Mouse (Mus musculus) ovary, adult 18-20 months (tissue): Measurements from ENCODE around the gene Cdc42ep2.

Experiments
- DNase-seq: peaks from one replicate; pipeline ENCODE4 v3.0.0; 2022; ENCODE audit warnings: low spot score, mixed read lengths

Gene Cdc42ep2

DNA sequence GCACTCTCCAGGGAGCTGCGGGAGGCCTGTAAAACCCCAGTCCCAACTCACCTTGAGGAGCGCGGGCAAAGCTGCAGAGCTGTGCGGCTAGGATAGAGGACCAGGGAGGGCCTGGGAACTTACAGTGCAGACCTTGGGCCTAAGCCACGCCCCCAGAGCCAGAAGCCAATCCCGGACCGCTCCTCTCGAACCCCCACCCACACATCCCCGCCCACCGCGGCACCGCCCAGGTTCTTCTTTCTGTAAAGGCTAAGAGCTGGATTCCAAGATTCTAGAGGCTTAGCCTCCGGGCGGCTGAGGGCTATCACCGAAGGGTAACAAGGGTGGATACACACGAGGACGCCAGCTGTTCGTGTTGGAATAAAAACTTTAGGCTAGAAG lies at the start of gene Cdc42ep2:
Gene Cdc42ep2 (minus strand): TSS at position 104 of the 381 bp plus-strand sequence.
- DNase-seq, result peak; percentile 93

DNA sequence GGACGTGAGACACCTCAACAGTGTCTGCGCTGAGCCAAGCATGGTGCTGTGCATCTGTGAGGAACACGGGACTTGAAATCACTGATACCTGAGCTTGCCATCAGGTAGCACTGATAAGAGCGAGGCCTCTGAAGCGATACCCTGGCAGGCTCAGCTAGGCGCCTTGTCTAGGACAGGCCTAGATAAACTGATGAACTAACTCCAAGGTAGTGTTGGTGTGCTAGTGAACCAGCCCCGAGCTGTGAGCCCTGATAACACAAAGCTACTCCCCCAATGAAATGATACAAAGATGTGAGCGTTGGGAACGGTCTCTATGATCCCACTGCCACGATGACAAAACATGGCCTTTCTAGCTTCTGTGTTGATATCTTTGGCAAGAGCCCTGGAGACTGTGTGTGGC lies 43.0 kb upstream of the Cdc42ep2 start:
- no peak for DNase-seq

DNA sequence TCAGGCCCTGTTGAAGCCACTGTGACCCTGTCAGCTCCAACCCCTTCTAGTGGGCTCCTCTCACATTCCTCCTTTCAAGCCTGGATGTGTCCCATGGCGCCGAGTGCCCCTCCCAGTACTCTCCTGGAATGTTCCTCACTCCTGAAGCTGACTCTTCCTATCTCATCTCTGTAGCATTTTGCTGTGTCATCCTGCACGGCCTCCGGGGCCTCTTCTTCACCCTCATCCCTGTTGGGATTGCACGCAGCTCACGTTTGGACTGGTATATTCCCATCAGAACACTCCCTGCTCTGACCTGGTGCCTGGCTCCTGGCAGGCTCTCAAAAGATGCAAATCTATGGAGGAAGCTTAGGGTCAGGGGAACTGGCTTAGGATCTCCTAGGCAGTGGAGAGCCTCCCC lies 42.2 kb upstream of the Cdc42ep2 start:
- DNase-seq, result no peak

DNA sequence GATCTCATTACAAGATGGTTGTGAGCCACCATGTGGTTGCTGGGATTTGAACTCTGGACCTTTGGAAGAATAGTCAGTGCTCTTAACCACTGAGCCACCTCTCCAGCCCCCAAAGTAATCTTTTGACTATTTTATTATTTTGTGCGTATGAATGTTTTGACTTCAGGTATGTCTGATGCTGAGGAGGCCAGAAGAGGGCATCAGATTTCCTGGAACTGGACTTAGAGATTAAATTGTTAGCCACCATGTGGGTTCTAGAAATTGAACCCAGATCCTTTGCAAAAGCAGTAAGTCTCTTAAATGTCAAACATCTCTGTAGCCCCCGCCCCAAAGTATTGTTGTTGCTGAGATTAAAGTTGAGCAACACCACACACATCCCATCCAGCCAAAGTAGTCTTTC lies 41.3 kb upstream of the Cdc42ep2 start:
- no peak for DNase-seq

DNA sequence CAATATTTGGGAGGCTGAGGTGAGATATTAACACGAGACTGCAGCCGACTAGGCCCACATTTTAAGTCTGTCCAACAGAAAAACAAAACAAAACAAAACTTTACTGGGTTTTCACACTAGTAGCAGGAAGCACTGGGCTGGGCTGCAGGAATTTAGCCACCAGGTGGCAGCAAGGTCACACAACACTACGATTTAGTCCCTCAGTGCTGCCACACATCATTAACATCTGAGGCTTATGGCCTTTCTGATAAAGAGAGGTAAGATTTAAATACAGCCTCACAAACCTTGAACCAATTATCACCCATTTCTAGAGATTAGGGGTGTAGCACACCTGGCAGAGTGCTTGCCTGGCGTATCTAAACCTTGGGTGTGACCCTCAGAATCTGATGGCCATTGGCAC lies 40.7 kb upstream of the Cdc42ep2 start:
- peak; percentile 32 for DNase-seq

DNA sequence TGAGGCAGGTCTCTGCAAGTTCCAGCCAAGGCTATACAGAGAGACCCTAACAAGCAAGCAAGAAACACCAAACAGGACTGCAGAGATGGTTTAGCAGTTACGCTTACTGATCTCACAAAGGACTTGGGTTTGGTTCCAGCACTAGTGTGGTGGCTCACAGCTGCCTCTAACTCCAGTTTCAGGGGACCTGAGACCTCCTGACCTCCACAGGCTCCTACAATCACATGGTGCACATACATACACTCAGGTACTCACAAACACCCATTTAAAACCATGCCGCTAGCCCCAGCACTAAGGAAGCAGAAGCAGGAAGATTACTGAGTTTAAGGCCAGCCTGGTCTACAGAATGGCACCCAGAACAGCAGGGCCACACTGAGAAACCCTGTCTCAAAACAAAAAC lies 40.2 kb upstream of the Cdc42ep2 start:
- DNase-seq, result no peak

DNA sequence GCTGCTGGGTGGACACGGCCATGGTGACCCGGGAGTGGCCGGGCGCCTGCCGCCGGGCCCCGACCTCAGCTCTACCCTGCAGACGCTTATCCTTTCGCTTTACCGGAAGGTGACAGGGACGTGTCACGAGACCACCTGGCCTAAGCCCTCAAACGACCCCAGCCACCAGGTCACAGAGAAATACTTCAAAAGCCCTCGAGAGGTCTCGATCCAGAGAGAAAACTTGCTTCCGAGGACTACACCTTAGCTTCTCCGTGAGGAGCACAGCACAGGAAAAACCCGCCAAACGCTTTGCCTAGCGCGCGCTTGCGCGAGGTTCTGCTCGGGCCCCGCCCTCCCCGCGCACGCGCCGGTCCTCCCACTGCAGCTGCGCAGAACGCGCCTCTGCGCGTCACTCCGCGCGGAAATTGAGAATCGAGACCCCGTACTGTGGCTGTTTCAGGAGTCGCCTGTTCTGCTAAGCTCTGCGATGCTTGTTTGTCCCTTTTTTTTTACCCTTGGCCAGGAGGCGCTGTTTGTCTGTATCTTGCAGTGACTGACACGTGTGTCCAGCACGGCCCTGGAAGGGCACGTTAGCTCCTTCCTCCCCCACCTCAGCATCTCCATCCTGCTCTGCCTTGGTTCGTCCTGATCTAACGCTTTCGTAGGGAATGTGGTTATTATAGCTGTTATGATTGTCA lies 39.4 kb upstream of the Cdc42ep2 start, which contains the start of gene Pola2:
Gene Pola2 (minus strand): TSS at position 320 of the 680 bp plus-strand sequence.
- DNase-seq, result peak; percentile 78

DNA sequence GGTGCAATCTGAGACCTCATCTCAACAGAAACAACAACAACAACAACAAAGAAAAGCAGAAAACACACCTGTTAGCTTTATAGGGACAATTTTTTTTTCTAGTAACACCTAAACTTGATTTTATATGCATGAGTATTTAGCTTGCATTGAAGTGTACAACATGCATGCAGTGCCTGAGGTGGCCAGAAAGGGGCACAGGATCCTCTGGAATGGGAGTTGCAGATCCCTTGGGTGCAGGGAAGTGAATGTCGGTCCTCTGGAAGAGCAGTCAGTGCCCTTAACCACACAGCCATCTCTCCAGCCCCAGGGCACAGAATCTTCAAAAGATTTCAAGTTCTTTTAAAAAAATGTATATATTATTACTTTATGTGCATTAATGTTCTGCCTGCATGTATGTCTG lies 38.0 kb upstream of the Cdc42ep2 start:
- no peak for DNase-seq

DNA sequence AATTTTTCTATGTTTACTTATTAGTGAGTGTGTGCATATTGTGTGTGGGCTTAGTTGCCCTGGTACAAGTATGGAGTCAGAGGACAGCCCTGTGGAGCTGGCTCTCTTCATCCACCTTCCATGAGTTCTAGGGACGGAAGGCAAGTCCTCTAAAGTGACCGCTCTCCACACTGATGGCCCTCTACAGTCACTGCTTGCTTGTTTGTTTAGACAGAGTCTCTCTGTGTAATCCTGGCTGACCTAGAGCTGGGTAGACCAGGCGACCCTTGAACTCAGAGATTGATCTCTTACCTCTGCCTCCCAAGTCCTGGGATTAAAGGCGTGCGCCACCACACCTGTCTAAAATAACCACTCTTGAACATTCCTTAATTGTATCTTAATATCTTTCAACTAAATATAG lies 32.8 kb upstream of the Cdc42ep2 start:
- DNase-seq, result no peak

DNA sequence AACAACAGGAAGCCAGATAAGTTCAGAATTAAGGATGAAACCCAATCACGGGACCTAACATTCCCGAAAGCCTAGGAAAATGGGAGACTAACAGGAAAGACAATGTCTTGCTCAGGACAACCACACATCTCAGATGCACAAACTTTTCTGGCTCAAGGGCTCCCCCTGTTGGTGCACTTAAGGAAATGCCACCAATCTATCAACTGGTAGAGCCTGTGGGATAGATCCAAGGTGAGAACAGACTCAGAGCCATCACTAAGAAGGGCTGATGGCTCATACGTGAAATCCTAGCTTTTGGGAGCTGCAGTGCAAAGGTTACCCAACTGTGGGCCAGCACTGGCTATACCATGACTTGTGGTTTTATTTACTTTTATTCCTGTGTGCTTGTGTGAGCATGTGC lies 32.1 kb upstream of the Cdc42ep2 start:
- DNase-seq, result peak; percentile 50

DNA sequence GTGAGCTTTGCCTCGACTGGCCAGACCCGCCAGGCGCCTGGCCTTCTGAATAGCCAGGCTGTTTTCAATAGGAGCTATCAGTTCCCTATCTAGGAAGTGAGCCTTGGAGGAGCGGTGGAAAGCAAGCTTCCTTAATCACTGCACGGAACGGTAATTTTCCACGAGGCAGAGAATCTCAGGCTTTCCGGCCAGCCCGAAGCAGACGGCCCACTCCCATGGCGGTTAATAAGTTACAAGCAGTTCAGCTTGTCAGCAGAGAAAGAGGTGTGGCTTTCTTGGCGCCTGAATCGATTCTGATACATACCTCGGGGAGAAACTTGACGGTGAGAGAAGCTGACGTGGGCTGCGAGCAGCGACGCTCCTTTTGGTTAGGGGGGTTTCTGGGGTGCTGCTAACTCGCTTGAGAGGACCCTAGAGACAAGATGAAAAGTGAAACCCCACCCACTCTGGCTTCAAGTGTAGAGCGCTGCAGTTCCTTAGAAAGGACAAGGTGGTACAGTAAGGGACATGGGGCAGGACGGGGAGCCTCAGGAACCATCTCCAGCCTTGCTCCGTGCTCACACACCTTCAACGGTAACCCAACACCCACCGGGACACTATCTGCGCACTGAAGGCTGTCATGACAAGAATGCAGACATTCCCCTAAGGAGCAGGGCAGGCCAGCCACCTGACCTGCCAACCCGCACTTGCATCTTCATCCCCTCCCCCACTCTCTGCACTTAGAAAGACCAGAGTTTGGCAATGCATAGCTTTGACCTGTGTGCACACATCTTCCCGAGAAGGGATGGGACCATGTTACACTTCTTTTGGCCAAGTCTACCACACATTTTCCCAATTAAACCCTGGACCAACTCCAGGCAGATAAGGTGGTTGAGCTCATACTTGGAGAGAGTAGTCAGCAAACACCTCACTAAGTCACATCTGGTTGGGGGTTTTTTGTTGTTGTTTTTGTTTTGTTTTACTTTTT lies 31.4 kb upstream of the Cdc42ep2 start:
- DNase-seq, result no peak

DNA sequence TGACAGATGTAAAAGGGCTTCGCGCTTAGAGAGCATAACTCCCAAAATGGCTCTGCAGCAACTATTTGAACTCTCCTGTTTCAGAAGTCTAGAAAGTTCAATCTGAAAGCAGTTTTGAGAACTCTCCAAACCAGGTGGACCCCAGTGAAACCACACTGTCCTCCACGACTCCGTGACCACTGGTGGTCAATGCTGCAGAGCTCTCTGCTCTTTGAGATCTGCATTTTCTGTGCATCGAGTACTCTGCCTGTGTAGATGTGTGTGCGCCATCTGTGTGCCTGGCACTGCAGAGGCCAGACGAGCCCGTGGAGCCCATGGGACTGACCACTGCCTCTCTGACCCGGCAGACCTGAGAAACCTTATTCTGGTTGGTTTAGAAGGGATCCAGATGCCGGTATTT lies 30.3 kb upstream of the Cdc42ep2 start:
- DNase-seq, result no peak

DNA sequence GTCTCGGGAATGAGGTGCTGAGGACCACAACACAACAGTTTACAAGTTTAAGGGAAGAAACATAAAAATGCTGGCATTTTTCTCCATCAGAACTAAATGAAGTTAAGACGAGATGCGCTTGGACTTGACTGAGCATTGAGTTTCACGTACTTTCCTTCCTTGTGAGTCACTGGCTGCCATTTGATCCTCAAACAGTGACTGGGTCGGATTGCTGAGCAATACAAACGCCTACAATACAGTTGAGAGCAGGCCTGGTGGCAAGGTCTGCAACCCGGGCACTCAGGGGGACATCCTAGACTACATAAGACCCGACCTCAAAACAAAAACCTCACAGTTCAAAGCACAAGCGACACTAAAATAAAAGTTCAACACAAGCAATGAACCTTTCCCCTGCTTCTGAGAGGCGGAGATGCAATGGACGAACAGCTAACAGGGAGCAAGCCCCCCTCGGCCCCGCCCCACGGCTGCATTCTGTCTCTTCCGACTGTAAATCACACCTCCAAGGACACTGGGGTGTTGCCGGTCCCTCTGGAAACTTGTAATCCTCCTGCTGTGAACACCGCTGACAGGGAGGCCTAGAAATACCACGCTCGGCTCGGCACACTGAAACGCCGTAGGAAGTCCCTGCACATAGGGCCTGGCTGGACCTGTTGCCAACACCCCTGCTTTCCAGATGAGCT lies 29.6 kb upstream of the Cdc42ep2 start:
- DNase-seq, result no peak

DNA sequence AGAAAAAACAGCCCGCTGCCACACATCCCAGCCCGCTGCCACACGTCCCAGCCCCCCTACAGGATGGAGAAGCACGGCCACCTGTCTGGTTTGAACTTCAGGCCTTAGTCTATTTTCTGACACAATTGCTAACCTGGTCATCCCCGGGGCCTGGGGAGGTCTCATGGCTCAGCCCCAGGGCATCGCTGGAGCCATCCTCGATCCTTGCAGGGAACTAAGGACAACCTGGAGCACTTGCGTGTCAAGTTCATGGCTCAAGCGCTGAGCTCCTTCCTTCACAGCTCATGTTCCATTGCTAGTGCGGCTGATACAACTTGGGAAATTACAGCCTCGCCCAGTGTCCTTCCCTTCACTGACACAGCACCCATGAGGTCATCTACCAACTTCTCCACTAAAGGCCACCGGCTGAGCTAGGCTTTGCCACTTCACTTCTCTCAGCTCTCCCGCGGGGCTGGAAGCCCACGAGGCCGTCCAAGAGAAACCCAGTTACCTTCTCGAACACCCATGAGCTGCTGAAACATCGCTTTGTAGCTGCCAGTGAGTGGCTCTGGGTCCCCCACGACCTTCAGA lies 28.7 kb upstream of the Cdc42ep2 start:
- DNase-seq, result no peak

DNA sequence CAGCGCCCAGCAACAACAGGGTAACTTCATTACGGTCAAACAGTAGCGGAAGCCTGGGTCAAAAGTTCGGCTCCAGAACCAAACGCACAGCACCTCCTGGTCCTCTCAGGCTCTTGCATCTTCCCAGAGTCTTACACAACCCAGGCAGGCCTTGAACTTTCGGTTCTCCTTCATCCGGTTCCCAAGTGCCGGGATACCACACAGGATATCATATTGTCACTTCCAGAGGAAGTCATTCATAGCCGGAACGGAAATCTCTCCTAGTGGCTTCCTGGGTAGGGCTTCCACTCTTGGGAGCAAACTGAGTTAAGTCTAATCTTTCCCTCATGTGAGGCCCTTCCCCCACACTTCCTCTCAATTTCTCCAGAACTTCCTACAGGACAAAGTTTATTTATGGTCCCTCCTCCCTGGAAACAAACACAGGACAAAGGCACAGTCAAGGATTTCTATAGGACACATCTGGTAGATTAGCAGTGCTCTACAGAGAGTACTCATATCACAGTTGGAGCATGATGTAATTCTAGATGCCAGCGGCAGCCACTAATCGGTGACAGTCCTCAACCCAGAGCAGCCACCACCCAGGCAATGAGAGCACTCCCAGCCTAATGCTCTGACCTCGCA lies 27.6 kb upstream of the Cdc42ep2 start:
- DNase-seq, result no peak

DNA sequence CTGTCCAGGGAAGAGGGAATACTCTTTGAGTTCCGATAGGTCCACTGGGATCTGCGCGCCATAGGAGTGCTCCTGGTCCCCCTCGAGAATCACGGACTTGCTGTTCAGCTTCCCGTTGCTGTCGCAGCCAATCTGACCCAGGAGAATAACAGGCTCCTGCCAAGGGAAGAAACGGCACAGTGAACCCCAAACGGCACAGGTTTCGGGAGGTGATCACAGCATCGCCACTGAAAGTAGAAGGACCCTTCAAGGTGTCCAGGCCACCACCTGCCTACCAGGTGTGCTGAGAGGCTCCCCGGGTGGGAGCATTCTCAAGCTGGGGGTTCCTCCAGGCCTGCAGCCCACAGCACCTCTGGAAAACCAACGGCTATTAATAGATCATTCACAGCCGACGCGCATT lies 27.0 kb upstream of the Cdc42ep2 start:
- DNase-seq, result no peak

DNA sequence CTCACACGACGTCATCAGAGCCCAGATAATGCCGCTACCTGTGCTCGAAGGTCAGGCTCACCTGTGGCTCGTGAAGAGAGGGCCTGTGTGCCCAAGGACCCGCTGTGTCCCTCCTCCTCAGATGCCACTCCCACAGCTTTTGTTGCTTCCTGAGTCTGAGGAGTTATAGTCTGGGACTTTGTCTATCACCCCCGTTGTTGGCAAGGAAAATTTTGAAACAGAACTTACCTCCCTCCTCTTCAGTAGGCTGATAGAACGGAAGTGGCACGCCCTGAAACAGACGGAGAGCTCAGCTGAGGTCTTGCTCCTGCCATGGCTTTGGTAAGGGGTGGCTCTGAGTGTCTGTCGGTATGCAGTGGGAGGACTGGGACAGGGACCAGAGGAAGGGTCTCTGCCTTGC lies 25.6 kb upstream of the Cdc42ep2 start:
- no peak for DNase-seq

DNA sequence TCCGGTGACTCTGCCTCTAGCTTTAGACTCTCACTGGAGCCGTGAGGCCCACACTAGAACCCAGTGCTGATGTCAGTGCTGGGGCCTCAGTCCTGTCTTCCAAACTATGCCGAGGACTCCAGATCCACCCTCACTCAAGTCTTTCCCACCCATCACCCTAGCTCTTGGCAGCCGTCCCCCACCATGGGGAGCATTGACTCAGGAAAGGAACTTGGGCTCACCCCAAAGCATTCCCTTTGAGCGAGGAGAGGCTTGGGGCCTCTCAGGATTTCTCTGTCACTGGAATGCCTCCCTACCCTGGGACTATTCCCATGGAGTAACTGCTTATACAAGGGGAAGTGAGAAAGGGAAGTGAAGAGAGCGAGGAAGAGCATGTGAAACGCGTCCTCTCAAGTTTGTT lies 21.3 kb upstream of the Cdc42ep2 start:
- no peak for DNase-seq

DNA sequence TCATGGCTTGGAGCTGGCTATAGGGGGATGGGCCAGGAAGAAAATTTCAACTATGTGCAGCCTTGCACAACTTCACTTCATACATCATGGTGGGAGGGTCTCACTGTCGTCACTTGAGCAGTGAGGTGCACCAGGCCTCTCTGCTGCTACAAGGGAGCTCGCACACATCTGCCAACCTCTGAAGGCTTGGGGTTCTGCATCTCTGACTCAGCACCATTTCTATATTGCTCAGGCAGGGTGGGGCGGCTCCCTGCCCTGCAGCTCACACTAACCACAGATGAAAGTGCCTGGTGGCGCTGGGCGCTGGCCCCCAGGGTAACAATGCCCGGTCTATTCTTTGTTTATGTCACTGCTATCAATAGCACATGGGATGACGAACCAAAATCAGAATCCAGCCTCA lies 20.4 kb upstream of the Cdc42ep2 start:
- DNase-seq, result no peak

DNA sequence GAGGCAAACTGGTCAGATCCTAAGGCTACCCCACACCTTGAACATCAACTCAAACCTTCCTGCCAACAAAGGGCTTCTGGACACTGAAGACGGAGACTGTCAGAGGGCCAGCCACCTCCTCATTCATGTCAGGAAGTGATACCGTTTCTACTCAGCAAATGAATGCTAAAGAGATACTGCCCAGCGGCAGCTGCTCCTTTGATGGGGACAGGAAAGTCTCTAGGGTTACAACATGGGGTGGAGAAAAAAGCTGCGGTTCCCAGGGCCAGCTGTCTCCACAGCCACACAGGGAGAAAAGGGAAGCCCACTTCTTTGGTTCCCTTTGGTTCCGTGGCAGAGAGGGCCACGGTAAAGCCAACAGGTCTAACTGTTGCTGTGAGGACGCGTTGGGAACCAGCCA lies 19.5 kb upstream of the Cdc42ep2 start:
- no peak for DNase-seq

DNA sequence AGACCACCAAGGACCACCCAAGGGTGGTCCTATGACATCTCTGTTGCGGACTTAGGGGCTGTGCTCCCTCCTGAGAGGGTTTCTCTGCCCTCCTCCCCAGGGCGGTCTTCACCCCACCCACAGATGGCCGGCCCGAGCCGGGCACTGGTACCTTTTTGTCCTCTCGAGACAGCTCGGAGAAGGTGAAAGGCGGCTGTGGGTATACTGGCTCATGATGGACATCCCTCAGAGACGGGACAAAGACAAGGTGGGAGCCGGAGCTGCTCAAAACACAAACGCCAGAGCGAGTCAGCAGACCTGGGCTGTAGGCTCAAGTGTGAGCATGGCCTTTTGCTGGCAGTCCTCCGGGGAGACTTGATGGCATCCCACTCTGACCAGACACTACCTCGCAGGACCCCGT lies 18.8 kb upstream of the Cdc42ep2 start:
- no peak for DNase-seq

DNA sequence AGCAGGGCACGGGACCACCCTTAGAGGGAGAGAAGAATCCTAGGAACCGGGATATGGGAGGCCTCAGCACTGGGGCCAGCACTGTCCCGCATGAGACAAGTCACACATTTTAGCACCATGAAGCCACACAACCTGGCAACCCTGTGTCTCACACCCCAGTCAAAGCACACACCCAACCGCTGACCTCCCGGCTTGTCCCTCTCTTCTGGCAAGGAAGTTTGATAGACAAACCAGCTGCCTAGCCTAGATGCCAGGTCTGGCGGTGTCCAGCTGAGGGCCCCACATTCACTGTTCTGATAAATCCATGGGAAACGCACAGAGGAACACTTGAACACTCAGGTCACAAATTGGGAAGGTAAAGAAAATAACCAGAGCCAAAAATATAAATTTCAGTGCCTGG lies 18.0 kb upstream of the Cdc42ep2 start:
- no peak for DNase-seq
